Mouse (Mus musculus): ENCODE results near the gene Dph7. TPM values are rescaled to one million over a fixed set of nuclear protein-coding genes. Genes with fewer than 3 reads are reported as not detected.

Dph7 gene
- polyA plus RNA-seq, 1 experiment from 2014 or later, result 35.7 TPM

DNA sequence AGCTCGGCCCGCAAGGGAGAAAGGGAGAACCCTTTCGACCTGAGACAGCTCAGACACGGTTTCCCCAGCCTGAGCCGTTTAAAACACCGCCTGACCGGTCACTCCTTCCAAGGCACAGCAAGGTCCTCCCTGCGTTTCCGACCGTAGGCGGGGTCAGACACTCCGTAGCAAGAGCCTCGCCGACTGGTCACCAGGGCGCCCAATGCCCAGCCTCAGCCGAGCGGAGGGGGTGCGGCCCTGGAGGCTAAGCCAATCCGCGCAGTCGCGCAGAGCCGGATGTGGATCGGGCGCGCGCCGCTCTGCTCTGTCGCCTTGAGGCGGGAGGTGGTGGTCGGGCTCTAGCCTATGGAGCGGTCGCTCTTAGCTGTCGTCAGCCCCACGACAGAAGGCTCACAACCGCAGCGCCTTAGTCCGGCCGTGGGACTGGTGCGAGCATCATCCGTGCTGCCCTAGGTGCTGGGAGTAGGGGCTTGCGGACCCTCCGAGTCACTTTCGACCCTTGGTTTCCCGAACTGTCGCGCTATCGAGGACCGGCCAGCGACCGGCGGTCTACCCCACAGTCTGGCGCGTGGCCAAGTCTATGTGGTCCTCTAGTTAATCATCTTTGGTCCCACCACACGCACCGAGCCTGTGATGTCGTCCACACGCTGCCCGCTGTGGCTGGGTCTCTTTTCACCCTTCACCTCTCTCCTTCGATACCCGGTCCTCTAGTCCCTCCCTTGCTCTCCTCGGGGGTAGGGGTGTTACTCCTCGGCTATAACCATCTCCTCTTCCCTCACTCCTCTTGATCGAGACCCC is 12.9 kb downstream of the Dph7 start, which contains the start of gene Mrpl41:
Gene Mrpl41, minus strand, starts transcription at position 193 of the 798 bp plus-strand sequence.
- under 1% methylated on average over 64 of the region's 64 CpGs for WGBS
- Histone ChIP-seq H3K4me1 (peaks cover 21% of the 10 kb centered on the region), H3K4me3 (peak within 1 kb of the TSS; percentile 76), H3K27me3 (no peaks in the 10 kb centered on the region), H3K36me3 (peaks cover 23% of the 10 kb centered on the region), H3K9me3 (no peaks in the 10 kb centered on the region), H3K9ac (replicated peaks) (peak within 1 kb of the TSS; percentile 83), H3K27ac (replicated peaks) (peak within 1 kb of the TSS; percentile 91), H3K4me2 (replicated peaks) (peak within 1 kb of the TSS; percentile 94)
- ATAC-seq (ENCODE audit: low FRiP score, low read depth), result peak; percentile 100

DNA sequence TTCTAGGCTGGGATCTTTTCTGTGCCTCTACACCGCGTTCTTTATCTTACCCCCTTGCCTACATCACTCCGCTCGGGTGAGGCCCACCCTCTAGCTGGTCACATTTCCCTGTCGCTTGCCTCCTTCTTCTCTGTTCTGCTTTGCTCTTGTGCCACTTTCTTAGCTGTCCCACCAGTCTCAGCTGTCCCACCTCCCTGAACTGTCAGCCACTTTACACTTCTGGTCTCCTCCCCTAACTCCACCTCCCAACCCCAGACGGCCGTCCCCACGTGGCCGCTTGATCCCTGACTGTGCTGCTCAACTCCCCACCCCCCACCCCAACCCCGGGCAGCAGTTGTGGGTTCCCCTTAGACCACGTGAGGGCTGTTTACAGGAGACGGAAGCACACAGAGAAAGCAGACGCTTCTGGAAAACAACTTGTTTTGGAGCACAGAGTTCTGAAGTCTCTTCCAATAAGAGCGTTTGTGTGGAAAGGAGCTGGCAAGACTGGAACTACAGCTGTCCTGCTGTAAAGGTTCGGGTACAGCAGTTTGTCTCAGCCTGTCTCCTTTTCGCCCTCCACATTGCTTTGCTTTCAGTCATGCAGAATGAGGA is 13.6 kb downstream of the Dph7 start, which contains the start of gene Pnpla7:
Gene Pnpla7, plus strand, starts transcription at position 330 of the 594 bp plus-strand sequence.
- Histone ChIP-seq H3K4me1 (peaks cover 21% of the 10 kb centered on the region), H3K4me2 (replicated peaks) (peak within 1 kb of the TSS; percentile 94), H3K27ac (replicated peaks) (peak within 1 kb of the TSS; percentile 91), H3K4me3 (peak within 1 kb of the TSS; percentile 76), H3K9me3 (no peaks in the 10 kb centered on the region), H3K9ac (replicated peaks) (peak within 1 kb of the TSS; percentile 83), H3K36me3 (peaks cover 16% of the 10 kb centered on the region), H3K27me3 (no peaks in the 10 kb centered on the region)
- under 1% methylated on average over 16 of the region's 16 CpGs for WGBS
- ATAC-seq (ENCODE audit: low FRiP score, low read depth), result peak; percentile 25

DNA sequence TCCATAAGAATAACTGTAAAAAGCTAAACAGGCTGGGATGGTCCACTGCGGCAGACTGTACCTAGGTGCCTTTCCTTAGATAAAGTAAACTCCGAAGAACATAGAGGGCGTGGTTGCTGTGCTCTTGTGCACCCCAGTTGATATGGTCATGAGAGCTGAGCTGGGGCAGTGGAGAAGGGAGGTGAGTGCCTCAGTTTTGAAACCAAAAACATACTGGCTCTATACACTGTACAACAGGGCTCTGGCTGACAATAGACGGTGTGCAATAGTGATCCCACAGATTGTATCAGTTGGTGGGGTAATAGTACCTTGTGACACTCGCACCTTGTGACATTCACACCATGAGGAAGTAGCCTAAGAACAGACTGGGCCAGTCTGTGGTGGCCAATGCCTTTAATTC is 14.8 kb downstream of the Dph7 start:
- Histone ChIP-seq H3K4me2 (replicated peaks) (no peak overlapping the region), H3K27me3 (no peaks in the 10 kb centered on the region), H3K36me3 (peaks cover 5% of the 10 kb centered on the region), H3K4me3 (no peak overlapping the region), H3K4me1 (peaks cover 21% of the 10 kb centered on the region), H3K27ac (replicated peaks) (no peak overlapping the region), H3K9me3 (no peaks in the 10 kb centered on the region), H3K9ac (replicated peaks) (no peak overlapping the region)
- 93% methylated on average over 5 of the region's 5 CpGs for WGBS
- ATAC-seq (ENCODE audit: low FRiP score, low read depth), result no peak

DNA sequence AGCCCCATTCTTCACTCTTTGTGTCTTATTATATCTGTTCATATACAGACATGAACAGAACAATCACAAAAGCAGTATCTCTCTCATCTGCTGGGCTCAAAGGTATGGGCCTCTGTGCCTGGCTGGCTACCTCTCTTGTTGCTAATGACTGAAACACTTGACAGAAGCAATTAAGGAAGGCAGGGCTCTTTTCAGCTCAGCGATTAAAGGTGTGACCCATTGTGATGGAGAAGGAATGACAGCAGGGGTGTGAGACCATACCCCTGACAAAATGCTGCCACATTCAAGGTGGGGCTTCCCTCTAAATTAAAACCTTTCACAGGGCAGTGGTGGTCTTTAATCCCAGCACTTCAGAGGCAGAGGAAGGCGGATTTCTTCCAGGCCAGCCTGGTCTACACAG is 25.6 kb downstream of the Dph7 start:
- no peaks in the 10 kb centered on the region for H3K36me3 ChIP-seq
- 67% methylated on average over 2 of the region's 2 CpGs for WGBS

DNA sequence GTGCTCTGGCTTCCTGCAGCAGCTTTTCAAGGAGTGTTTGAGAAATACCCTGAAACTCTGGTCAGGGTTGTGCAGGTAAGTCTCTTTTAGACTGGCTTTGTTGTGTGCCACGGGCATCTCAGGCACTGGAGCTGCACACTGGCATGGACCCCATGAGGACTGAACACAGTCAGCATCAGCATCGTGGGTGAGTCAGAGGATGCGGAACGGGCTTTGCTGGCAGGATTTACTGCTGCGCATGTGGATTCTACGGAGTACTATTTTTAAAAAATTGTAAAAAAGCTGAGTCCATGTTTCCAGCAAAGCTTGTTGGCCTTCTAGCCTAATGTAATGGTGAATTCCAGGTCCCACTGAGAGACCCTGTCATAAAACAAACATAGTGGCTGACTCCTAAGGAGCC is 33.1 kb downstream of the Dph7 start:
- no peaks in the 10 kb centered on the region for H3K9me3 ChIP-seq
- no peak overlapping the region for H3K4me3 ChIP-seq
- no peak overlapping the region for H3K4me2 ChIP-seq (replicated peaks)
- H3K9ac ChIP-seq (replicated peaks), result no peak overlapping the region
- no peak for ATAC-seq (ENCODE audit: low FRiP score, low read depth)
- no peak overlapping the region for H3K27ac ChIP-seq (replicated peaks)
- 90% methylated on average over 6 of the region's 6 CpGs for WGBS
- H3K4me1 ChIP-seq, result no peaks in the 10 kb centered on the region
- H3K36me3 ChIP-seq, result no peaks in the 10 kb centered on the region
- no peaks in the 10 kb centered on the region for H3K27me3 ChIP-seq

More for the DNA sequence above, 25.6 kb downstream of the Dph7 start:
- Histone ChIP-seq H3K9me3 (no peaks in the 10 kb centered on the region), H3K27ac (replicated peaks) (no peak overlapping the region), H3K27me3 (no peaks in the 10 kb centered on the region), H3K4me1 (no peaks in the 10 kb centered on the region), H3K4me2 (replicated peaks) (no peak overlapping the region), H3K4me3 (no peak overlapping the region), H3K9ac (replicated peaks) (no peak overlapping the region)
- ATAC-seq (ENCODE audit: low FRiP score, low read depth), result no peak

DNA sequence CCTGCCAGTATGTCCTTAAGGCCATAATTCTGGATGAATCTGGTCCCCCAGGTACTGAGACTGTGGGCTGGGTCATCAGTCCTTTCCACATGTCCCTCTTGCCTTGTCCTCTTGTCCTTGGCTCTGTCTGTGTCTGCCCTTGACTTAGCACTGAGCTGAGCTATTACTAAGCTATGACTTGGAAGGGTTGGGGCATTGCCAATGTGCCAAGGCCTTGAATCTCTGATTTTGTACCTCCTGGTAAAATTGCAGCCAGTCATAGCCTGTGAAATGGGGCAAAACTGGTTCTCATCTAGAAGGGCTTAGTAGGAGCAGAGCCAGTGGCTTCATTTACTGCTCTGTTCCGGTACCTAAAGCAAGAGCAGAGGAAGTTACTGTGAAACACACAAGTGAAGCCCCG is 34.3 kb downstream of the Dph7 start:
- H3K9me3 ChIP-seq, result no peaks in the 10 kb centered on the region
- H3K4me3 ChIP-seq, result no peak overlapping the region
- H3K36me3 ChIP-seq, result no peaks in the 10 kb centered on the region
- no peak overlapping the region for H3K9ac ChIP-seq (replicated peaks)
- no peak for ATAC-seq (ENCODE audit: low FRiP score, low read depth)
- H3K4me2 ChIP-seq (replicated peaks), result no peak overlapping the region
- no peaks in the 10 kb centered on the region for H3K4me1 ChIP-seq
- no peaks in the 10 kb centered on the region for H3K27me3 ChIP-seq
- 93% methylated on average over 2 of the region's 2 CpGs for WGBS
- no peak overlapping the region for H3K27ac ChIP-seq (replicated peaks)

DNA sequence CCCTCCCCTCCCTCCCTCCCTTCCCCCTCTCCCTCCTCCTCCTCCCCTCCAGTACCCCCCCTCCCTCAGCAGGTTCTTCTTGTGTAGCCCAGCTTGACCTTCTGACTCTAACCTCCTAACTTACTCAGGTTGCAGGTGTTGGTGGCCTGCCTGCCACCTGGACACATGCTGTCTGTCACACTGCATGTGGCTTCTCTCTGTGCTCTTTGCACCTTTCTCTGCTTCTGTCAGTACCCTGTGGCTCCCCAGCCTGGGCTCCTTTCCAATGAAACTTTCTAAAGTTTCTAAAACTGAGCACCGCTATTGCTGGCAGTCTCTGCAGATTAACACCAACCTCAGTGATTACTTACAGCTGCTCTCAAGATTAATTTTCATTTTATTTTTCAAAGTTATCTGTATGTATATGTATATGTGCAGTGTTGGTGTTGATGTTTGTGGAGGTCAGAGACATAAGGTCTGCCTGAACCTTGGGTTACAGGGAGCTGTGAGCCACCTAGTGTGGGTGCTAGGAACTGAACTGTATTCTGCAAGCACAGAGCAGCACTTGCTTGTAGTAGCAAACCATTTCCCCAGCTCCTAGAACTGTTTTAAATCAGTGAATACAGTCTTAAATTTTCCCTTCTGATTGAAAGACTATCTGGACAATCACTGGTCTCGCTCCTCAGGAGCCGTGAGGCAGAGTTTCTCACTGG is 38.5 kb downstream of the Dph7 start:
- no peaks in the 10 kb centered on the region for H3K9me3 ChIP-seq
- no peak for ATAC-seq (ENCODE audit: low FRiP score, low read depth)
- H3K4me3 ChIP-seq, result no peak overlapping the region
- no peak overlapping the region for H3K9ac ChIP-seq (replicated peaks)
- no peaks in the 10 kb centered on the region for H3K27me3 ChIP-seq
- no peak overlapping the region for H3K27ac ChIP-seq (replicated peaks)
- H3K4me1 ChIP-seq, result no peaks in the 10 kb centered on the region
- 78% methylated on average over 3 of the region's 3 CpGs for WGBS
- H3K4me2 ChIP-seq (replicated peaks), result no peak overlapping the region
- no peaks in the 10 kb centered on the region for H3K36me3 ChIP-seq

DNA sequence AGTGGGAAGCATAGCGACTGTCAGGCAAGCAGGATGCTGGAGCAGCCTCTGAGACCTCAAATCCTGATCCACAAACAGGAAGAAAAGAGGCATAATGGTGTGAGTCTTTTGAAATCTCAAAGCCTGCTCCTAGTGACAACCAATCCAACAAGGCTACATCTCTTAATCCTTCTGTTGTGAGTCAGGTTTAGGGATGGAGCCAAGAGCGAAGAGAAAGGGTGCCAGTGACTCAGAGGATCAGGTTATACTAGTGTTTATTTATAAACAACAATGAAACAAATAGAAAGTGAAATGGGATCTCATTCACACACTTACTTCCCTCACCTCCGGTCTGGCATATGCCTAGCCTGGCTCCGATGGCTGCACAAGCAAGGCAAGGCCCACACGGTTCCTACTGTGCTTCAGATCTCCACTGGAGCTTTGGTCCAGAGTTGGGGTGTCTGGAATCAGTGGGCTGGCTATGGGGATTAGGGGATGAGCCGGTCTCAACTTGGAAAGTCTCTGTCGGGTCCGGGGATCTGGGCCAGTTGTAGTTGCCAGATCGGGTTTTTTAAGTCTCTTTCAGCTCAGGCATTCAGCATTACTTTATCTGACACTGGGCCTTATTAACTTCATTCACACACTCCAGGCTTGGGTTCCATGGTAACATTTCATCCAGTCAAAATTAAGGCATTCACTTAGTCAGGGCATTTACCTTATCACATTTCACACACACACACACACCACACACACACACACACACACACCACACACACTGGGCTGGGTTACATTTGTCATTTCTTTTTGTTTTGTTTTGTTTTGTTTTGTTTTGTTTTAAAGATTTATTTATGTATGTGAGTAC is 42.0 kb downstream of the Dph7 start:
- Histone ChIP-seq H3K27ac (replicated peaks) (no peak overlapping the region), H3K27me3 (no peaks in the 10 kb centered on the region), H3K4me2 (replicated peaks) (no peak overlapping the region), H3K36me3 (no peaks in the 10 kb centered on the region), H3K4me1 (no peaks in the 10 kb centered on the region), H3K9me3 (no peaks in the 10 kb centered on the region), H3K4me3 (no peak overlapping the region), H3K9ac (replicated peaks) (no peak overlapping the region)
- WGBS, result 40% methylated on average over 9 of the region's 9 CpGs
- no peak for ATAC-seq (ENCODE audit: low FRiP score, low read depth)

DNA sequence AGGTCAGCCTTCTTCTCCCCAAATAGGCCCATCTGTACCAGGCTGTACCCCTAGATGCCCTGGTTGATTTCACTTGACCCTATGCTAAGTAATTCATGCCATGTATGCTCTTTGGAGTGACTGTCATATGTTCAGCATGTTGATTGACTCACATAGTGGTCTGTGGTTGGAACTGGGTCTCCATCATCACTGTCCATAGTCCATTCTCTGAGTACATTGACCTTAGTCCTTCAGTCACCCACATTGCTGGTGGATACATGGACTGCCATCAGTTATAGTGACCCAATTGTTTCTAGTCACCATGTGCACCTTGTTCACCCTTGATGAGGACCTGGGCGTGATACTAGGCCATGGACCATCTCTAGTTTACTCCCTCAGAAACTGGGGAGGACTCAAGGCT is 44.6 kb downstream of the Dph7 start:
- WGBS, result 81% methylated on average over 1 of the region's 1 CpGs
- H3K27me3 ChIP-seq, result no peaks in the 10 kb centered on the region
- no peak overlapping the region for H3K9ac ChIP-seq (replicated peaks)
- no peak overlapping the region for H3K4me2 ChIP-seq (replicated peaks)
- no peak overlapping the region for H3K4me3 ChIP-seq
- no peak overlapping the region for H3K27ac ChIP-seq (replicated peaks)
- H3K36me3 ChIP-seq, result no peaks in the 10 kb centered on the region
- ATAC-seq (ENCODE audit: low FRiP score, low read depth), result no peak
- no peaks in the 10 kb centered on the region for H3K9me3 ChIP-seq
- no peaks in the 10 kb centered on the region for H3K4me1 ChIP-seq

DNA sequence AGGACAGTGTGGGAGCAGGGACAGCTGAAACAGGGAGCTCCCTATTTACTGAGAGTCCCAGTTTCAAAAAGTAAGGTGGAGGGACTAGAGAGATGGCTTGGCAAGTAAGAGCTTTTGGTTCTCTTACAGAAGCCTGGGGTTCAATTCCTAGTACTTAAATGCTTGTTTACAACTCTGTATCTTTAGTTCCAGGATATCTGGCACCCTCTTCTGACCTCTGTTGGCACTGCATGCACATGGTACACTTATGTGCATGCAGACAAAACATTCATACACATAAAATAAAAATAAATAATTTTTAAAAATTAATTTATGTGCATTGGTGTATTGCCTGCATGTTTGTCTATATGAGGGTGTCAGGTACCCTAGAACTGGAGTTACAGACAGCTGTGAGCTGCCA is 46.0 kb downstream of the Dph7 start:
- H3K4me3 ChIP-seq, result no peak overlapping the region
- no peak for ATAC-seq (ENCODE audit: low FRiP score, low read depth)
- no peaks in the 10 kb centered on the region for H3K9me3 ChIP-seq
- H3K27ac ChIP-seq (replicated peaks), result no peak overlapping the region
- no peaks in the 10 kb centered on the region for H3K4me1 ChIP-seq
- H3K27me3 ChIP-seq, result no peaks in the 10 kb centered on the region
- H3K4me2 ChIP-seq (replicated peaks), result no peak overlapping the region
- no peaks in the 10 kb centered on the region for H3K36me3 ChIP-seq
- H3K9ac ChIP-seq (replicated peaks), result no peak overlapping the region

All from midbrain, embryonic 12.5 days (tissue).